Mouse (Mus musculus) spleen, postnatal 14 days (tissue): ENCODE measurements at regions not wholly inside any gene's neighbourhood (a gene's known extent, or its start where the extent isn't known, plus 50 kb on each side); places are given as distances from the start of the nearest gene placed in this dataset.
"Not testable (repeated sequence)": the region's sequence is repeated elsewhere in the genome, so short reads cannot be mapped to it uniquely, and the experiment has no call there.

Source experiments
- DNase-seq, 2 experiments: peaks; one replicate each; pipeline ENCODE4 v3.0.0; 2021 to 2022; ENCODE audit warnings: low spot score in 2 of 2

DNA sequence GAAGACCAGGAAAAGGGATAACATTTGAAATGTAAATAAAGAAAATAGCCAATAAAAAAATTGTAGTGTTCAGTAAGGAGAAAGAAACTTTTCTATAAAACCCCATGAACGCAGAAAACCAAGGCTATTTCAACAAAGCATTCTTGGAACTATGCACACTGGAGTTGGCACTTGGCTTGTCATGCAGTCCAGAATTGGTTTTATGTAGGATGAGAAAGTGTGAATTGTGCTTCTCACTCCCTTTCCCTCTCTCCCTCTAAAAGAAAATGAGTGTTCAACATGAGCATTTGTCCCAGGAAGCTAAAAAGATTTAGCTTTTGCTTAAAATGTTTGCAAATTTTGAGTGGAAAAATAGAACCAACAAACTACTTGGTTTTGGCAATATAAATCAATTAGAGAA, 841.6 kb upstream of the Adam24 start:
- no peak for DNase-seq

DNA sequence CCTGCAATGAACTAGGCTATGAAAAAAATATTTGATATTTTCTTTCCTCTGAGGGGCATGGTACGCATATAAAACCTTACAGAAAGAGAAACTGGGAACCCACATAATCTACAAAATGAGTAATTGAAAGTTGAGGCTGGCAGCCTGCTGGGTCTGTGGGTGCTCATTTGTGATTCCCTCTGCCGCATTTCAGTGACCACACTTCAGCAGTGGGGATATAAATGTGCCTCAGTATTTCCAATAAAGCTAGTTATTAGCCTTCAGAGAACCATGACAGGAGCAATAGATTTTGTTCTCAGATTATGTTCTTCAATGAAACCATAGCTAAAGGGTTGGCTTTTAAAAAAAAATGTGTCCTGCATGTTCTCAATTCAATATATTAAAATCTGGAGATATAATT, 828.0 kb upstream of the Adam24 start:
- no peak for DNase-seq

DNA sequence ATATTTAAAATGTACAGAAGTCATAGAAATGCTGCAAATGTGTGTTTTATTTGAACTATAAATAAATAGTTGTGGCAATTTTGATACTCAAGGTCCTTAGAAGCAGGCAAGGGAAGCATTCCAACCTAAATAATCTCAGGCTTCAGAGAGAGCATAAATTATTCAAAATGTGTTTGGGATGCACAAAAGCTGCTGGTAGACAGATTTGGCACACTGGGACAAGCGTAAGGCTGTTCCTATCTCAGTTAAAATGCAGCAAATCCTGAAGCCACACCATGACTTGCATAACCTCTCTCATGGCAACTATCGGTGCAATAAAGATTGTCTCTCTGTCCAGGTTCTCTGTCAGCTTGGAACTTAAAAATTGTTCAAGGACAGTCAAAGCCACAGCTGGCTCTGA, 812.3 kb upstream of the Adam24 start:
- DNase-seq = no peak

DNA sequence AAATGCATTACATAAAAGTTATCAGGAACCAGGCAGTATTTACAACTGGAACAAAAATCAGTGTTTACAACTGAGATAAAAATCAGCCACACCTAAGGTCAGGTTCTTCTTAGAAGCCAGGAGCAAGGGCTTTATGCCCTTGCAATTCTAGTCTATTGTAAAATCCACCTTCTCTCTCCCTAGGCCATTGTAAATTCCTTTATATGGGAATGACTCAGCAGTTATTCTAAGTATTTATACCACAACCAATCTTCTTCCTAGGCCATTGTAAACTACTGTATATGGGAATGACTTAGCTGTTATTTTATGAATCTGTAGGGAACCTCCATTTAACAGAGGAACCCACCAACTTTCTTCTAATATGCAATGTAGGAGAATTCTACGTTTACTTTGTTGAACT, 772.6 kb upstream of the Adam24 start:
- no peak for DNase-seq

DNA sequence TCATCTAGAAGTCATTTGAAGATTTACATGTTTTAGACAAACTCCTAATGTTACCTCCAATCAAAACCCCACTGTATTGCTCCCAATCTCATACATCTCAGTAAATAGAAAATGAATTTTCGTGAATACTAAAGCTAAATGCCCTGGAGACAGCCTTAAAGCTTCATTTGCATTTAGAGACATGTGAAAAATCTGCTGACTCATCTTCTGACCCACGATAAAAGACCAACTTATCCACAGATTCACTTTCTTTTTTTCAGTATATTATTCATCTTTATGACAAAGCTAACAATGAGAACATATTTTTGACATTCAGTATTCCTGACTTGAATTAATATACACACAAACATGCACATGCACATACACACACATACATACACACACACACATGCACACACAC, 762.0 kb upstream of the Adam24 start:
- no peak for DNase-seq

DNA sequence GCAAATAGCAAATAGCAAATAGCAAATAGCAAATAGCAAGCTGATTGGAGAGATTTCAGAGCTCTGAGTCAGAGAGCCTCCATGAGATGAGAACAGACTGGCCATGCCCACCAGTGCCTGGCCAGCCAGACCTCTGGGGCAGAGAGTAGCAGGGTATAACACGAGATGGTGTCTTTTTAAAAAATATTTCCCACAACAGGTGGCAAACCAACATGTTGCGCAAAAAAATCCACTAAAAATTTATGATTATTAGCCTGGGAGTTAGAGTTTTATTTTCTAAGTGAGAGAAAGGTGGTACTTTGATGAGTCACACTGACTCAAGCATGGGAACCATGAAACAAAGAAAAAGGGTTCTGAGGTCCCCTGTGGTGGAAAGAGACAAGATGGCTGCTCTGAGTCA, 753.5 kb upstream of the Adam24 start:
- DNase-seq = no peak

DNA sequence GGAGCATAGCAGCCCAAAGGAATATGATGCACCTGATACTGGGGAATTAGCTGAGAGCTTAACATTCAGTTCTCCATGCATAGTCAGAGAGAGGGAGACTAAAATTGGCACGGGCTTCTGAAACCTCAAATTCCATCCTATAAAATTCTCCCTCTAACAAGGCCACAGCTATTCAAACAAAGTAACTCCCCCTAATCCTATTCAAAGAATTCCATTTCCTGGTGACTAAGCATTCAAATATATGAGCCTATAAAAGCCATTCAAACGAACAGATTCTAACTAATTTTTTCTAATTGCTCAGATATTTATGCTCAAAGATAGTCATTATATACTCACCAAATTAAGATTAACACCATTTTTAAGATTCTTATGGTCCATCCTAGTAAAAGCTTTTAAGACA, 751.1 kb upstream of the Adam24 start:
- no peak for DNase-seq

DNA sequence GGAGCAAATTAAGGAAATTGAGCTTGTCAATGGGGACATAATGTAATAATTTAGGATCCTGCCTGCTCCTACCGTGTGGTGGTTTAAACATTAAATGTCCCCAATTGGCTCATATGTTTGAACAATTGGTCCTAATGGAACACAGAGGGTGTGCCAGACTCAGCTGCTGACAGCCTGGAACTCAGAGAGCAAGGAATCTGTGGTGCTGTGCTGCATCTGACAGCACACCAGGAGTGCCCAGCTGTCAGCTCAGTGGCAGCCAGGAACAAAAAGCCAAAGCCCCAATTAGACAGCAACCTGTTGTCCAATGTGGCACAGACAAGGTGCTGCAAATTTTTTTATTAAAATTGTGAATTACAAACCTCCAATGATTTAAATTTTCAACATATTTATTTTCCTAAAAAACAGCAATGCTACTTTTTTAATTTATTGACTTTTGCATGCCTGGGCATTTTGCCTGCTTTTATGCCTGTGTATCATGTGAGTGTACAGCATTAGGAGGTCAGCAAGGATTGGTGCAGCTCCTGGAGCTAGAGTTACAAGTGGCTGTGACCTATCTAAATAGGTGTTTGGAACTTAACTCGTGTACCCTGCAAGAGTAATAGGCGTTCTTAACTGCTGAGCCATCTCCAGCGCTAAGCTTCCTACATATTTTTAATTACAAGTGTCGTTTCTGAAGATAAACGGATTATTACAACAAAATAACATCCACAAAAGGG, 724.5 kb upstream of the Adam24 start:
- DNase-seq = no peak

DNA sequence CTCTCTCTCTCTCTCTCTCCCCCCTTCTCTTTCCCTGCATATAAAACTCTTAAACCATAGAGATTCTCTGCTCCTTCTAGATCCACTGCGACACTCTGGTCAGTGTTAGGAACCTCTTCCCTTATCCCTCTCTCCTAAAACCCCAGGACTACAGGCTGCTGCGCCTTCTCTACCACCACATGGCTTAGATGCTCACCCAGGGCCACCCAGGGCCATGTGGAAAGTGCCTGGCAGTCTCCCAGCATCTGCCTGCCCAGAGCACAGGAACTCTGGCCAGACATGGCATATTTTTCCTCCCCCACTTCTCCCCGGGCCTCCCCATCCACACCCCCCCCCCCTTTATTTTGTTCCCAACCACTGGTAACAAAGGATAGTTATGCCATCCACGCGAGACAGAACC, 720.4 kb upstream of the Adam24 start:
- DNase-seq = no peak

DNA sequence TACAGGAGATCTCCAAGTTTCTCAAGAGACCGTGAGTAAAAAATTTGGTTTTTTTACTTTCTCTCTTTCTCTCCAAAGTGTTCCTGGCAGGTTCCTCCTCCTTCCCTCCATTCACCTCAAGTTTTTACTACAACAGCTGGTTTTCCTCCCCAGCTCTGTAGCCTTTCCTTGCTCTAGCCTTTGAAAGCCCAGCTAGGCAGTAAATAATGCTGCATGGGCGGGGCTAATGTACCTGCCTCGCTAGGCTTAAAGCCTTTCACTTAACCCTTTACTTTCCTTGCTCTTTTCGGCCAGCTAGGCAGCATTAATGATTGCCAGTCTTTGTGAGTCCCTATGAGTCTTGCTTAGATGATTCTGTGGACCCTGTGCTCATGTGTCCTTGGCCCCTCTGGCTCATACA, 720.0 kb upstream of the Adam24 start:
- no peak for DNase-seq

DNA sequence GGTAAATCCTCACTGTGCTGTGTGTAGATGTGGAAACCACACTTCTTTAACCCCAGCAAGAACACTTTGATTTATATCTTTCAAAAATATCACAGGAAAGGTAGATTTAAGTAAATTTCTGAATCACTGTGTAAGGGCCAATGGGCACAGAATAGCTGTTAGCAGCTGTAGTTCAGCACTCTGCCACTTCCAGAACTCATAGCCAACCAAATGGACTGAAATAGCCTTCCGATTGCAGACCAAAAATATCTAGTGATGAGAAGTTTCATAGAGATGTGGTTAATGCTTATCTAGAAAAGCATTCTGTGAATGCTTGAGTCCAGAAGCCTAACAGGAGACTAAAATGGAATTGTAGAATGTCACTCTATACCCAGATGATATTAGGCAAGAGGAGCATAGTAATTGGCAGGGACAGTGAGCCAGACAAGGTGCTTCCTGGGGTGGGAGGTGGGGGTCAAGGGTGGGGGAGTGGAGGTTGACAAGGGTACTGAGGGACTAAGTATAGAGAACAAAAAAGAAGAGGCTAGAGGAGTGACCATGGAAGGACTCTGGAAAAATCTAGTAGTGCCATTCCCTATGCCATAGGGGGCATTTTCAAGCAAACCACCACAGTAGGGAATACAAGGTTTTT, 669.6 kb upstream of the Adam24 start:
- DNase-seq = no peak

DNA sequence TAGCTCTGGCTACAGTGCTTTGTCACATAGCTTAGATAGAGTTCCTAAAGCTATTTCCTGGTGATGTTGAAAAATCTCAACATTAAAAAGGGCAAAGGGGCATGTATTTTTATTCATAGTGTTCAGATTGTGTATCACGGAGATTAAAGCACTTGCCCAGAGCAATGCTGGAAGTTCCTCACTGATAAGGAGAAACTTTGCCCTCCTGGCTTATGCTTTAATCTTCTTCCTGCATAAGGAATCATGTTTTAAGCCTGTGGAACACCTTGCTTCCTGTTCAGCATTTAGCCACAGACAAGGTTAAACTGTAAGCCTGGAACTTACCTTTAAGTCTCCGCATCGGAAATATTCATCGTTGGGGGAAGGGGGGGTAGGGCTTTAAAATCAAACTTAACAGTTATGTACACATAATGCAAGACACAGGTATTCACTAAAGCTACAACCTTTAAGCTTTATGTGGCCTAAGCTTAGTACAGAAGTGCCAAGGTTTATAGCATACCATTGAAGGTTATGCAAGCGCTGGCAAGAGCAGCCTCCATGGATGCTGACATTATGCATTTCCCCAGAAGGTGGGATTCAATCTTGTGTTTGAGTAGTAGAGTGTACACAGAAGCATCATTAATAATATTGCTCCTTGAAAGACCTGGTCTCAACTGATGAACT, 655.5 kb upstream of the Adam24 start:
- no peak for DNase-seq

DNA sequence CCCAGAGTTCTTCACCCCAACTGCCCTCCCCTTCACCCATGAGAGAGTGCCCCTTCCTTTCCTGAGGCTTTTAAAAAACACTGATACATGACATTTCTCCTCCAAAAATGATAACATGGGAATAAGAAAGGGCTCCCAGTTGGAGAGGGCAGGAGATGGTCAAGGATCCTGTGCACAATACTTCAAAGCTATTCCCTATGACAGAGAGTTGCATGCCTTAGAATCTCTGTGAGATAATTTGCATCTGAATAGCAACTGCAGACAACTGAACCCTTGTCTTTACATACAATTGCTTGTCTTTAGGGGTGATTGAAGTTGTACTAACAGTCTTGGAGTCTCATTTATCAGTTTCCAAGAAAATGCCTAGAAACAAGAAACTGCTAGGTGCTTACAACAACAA, 610.7 kb upstream of the Adam24 start:
- no peak for DNase-seq

DNA sequence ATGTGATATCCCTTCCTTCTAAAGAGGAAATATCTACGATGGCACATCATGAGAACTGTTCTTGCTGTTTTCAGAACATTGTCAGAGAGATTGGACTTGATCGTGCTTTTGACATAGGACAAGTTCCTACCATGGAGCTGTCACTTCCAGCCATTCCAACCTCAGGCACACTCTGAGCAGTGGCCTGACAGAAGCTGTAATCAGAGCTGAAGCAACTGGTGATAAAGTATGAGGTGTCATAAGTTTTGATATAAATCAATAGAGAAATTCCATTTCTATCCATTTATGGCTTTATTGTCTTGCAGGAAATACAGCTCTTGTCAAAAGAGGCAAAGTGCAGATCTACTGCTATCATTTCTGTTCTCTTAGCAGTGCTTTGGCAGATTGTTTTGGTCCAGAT, 603.7 kb upstream of the Adam24 start:
- no peak for DNase-seq

DNA sequence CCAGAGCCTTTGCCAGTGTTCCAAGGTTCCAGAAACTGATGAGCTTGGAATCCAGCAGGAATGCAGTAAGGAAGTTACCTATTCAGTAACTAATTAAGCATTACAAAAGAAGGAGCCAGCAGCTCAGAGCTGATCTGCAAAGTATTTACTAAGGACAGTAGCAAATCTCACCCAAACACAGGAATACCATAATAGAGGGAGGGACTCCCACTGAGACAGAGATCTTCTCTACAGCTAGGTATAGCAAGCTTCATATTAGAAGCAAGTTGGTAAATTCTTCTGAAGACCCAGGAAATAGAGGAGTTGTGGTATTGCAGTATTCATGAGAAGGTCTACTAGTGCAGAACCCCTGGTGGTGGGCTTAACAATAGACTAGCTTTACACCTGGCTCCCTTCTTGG, 593.9 kb upstream of the Adam24 start:
- DNase-seq = not testable (repeated sequence)

DNA sequence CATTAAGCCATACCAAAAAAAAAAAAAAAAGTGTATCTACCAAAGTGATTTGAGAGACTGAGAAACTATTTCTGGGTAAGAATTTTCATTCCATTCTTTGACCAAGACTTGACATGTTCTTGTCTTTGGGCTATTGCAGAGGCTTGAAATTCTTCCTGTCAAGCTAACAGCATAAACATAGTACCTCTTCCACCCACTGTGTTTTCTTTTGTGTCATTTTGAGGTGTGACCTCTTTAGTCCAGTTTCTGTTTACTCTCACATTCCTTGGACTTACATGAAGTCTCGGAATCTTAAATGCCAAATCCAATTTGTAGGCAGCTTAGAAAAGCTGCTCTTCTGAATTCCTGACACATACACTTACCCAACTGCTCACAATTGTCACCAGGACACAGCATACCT, 590.7 kb upstream of the Adam24 start:
- DNase-seq = no peak

DNA sequence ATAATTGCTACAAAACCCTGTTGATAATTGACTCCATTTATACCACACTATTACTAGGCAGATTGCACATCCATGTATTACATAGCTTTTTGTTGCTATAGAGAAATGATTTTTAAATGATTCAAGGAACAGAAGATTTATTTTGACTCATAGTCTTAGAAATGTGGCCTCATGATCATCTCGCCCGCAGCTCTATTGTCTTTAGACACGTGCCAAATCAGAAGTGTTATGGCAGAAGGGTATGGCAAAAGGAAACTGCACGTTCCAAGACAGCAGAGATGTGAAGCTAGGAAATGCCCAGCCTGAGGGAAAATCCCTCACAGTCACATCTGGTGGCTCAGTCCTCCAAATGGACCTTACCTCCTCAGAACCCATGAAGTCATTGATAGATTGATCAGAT, 585.5 kb upstream of the Adam24 start:
- no peak for DNase-seq

DNA sequence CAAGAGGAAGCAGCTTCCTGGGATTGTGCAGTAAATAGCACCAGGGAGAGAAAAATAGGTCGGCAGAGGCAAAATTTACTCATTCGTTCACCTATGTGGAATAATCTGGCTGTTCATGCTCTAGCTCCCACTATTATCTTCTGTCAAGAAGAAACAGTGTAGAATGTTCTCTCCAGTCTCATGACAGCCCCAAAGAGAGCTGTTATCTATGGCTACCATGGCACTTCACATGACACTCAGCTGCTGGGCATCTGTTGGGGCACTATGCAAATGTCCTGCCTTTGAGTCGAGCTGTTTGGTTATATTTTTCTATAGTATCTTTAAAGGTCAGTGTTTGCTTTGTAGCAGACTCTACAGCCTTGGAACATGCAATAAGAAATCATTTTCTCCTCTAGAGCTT, 550.5 kb upstream of the Adam24 start:
- DNase-seq = no peak

DNA sequence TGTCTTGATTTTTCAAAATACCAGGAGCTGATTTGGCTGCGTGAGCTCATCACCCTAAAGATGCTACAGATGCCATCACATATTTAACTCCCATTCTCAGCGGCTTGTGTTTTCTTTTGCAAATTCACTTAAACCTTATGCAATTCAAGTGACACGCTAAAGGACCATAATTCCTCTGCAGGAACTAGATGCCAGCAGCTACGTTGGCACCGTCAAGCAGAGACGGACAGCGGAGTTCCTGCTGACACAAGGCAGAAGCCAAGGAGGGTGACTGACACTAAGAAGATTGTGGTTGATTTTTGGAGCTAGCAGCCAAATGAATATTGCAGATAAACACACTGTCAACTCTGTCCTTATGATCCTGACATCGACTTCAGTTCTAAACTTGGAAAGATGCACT, 547.7 kb upstream of the Adam24 start:
- DNase-seq = no peak

DNA sequence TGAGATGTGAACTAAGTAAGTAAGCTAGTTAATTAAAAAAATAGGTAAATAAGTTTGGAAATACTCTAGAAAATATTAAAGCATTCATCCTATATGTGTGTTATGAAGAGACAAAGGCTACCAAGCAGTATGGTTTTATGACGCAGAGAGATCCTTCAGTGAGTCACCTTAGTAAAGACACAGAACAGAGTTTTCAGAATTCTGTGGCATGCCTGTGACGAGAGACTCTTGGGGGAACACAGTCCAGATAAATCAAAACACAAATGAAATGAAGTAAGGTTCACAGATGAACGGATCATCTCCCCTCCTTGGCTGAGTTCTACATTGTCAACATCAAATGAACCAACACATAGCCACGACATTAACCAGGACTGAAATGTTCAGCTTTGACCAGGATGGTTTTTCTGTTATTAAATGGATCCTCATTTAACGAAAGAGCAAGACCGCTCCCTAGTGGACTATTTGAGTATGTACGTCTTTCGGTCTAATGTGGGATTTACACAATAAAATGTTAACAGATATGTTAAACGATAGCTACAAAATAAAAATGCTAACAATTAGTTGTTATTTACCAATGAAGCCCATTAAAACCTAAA, 542.1 kb upstream of the Adam24 start:
- no peak for DNase-seq

DNA sequence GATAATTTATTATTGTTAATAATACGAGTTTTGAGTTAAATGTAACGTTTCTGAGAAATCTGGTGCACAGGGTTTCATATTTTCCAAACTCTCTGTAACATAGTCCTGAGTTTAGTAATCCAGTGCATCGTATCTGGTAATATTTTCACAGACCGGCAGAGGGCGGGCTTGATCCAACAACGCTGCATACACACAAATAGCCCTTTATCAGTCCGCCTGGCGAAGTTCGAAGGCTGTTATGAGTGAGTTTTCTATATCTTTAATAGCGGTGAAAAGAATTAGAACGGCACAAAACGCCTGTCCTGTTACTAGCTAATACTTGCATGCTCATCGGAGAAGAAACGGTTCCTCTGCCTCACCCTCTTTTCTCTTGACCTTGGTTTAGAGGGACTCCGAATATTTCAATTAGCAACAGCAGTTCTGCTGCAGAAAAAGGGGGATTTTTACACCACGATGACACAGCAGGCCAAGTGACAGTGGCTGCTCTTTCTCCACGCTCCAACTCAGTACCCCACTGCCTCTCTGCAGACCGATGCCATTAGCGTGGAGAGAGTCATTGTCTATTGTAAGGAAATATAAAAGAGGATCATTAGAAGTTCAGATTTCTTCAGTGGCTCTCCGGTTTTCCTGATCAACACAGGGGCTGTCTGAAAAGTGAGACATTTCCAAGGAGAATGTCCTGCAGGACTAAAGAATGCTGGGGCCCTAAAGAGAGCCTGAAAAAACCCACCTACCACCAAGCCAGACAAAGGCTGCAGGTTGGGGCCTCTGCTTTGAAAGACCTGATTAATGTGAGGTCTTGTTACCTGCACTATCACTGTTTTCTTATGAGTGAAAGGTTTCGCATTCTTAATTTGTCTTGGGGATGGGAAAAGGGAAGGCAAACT, 523.7 kb upstream of the Adam24 start:
- DNase-seq = peak in 1 of 2 experiments; percentile 18

DNA sequence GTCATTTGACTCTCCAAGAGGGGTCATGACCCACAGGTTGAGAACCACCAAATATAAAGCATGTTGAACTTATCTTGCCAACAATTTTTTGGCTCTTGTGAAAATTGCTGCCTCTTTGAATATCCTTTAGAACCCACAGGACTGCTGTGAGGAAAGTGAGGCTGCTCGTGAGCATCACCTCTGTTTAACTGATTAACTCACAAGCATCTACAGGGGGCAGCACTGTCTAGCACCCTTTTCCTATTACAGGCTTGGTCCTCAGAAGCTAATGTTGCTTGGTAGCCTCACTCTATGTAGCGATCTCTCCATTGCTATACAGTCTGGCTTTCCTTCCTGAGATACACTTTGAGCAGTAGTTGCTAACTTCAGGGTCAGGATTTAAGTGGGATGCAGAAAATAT, 522.4 kb upstream of the Adam24 start:
- DNase-seq = no peak
